Mouse (Mus musculus) embryo, embryonic 10 days (tissue): ENCODE measurements around the gene Rfc2.

Experiments
- DNase-seq: peaks from one replicate; pipeline ENCODE4 v3.0.0-alpha.2; 2015; ENCODE audit warnings: low spot score

Rfc2 gene

DNA sequence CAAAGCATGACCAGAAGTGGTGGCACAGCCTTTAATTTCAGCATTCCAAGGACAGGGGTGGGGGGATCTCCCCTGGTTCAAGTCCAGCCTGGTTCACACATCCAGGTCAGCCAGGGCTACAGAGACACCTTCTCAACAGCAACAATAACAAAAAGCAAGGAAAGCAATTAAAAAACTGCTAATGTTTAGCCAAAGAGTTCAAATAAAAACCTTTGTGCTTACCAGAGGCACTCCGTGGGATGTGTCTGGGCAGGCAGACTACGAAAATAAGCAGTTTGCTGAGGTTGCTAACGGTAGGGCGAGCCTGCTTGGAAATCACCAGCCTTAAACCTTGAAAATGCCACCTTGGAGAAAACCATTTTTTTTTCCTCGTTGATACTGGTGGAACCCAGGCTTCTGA lies at the start of gene Rfc2:
Gene Rfc2 (plus strand): TSS at position 221 of the 400 bp plus-strand sequence.
- DNase-seq: no peak

DNA sequence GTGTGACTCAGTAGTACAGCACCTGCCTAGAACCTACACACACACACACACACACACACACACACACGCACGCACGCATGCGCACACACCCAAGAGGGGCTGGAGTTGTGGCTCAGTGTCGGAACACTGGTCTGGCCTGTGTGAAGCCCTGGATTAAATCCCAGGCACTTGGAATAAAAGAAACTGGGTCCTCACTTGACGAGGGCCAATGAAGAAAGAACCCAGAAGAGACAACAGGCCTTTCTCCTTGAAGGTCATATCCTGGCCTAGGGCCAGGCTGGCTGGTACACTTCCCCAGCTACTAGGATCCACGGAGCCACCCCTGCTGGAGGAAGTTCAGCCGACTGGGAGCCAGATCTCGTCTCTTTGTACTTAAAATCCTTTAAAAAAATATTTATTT lies 49.6 kb upstream of the Rfc2 start:
- no peak for DNase-seq

DNA sequence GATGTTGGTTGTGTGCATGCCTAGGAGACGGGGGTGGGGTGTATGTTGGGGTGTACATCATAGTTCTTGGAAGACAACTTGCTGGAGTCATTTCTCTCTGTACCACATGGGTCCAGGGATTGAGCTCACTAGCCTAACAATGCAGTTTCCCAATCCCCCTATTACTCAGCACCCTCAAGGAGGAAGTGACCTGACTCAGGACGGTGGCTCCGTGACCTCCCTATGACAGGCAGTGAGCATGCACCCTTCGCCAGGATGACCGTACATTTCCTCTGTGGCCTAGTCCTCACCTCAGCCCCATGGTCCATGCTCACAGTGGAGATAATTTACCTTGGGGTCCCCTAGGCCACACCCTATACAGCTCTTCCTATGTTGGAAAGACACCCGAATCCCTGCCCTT lies 48.7 kb upstream of the Rfc2 start:
- DNase-seq: no peak

DNA sequence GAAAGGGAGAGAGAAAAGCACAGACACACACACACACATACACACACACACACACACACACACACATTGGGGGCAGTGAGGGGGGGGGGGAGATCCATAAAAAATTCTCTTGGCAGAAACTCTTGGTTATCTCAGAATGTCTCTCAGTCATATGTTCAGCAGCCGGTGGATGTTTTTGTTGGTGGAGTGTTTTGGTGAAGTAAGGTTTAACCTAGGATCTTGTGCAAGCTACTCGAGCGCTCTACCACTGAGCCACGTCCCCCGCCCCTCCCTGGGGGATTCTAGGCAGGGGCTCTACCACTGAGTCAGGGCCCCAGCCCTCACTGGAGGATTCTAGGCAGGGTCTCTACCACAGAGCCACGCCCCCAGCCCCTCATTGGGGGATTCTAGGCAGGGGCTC lies 45.1 kb upstream of the Rfc2 start:
- no peak for DNase-seq

DNA sequence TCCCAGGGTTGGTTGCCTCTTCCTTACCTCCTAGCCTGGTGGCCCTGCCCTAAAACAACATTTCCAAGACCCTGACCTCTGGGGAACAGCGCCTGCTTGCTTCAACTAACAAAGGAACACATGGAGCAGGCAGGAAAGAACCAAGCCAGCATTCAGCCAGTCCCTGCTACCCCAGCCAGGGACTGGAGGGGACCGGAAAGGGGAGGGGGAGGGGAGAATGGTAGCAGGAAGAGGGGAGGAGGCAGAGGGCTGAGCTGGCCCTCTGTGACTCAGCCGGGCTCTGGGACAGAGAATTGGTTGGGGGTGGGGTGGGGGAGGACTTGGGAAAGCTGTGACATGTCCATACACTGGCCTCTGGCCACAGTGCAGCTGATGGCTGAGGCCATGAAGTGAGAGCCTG lies 41.3 kb upstream of the Rfc2 start:
- DNase-seq: peak; percentile 77

DNA sequence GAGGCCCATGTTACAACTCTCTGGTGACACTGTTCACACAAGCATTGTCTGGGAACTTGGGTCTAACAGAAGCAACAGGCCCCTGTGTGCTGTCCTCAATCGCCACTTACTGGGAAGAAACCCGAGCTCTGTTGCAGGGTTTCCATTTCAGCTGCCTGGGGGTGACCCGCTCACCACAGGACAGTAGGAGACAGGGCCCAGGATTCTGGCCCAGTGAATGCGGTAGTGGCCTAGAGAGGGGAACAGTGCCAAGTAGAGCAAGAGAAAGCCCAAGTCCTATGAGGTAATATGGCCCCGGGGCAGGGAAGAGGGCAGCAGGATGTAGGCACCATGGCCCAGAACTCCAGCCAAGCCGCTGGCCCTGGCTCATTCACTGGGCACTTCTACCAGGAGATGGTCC lies 40.3 kb upstream of the Rfc2 start:
- no peak for DNase-seq

DNA sequence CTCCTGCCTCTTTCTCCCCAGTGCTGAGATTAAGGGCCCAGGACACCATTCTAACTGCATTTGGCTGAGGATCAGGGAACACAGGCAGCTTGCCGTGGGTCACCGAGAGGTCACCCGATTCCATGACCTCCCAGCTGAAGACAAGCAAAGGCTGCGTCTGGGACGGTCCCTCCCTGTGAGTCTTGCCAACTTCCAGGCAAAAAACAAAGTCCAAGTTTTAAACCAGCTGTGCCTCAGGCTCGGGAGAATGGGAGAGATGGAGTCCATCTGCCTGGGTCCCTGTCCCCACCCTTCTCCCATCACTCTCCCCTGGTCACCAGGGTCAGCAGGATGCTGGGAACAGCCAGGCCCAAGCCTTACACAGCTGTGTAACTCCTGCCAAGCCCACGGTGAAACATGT lies 39.5 kb upstream of the Rfc2 start:
- DNase-seq: peak; percentile 65

DNA sequence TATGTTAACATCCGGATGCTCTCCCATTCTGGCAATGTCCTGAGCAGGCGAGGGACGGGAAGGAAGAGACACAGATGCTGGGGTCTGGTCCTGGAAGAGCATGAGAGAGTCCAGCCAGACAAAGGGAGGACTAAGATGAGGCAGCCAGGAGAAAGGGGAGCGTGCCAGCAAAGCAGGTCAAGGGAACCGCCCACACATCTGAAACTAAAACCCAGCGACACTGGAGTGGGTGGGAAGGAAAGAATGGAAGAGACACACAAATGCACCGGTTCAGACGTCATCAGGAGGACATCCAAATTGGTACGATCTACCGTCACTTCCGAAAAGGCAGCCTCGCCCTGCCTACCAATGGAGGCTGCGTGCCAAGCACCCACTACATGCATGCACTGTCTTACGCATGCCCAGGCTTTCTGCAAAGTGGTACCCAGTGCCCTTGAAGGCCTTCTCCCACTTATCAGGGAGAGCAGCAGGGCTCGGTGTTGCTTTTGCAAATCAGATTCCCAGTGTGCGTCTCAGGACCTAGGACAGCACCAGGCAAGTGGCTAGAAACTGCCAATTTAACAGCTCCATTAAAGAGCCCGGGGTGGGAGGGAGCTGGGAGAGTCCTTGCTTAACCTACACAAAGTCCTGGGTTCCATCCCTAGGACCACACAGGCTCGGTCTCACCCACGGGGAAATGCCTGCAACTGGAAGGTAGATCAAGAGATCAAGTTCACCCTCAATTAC lies 36.5 kb upstream of the Rfc2 start:
- peak; percentile 49 for DNase-seq

DNA sequence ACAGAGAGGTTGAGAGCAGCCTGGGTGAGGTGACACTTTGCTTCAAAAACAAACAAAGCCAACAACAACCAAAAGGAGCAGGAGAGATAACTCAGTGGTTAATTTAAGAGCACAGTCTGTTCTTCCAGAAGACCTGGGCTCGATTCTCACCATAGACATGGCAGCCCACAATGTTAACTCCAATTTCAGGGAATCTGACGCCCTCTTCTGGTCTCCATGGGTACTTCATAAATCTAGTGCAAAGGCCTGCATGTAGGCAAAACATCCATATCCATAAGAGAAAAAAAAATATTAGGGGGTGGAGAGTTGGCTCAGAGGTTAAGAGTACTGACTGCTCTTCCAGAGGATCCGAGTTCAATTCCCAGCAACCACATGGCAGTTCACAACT lies 35.9 kb upstream of the Rfc2 start:
- DNase-seq: no peak

DNA sequence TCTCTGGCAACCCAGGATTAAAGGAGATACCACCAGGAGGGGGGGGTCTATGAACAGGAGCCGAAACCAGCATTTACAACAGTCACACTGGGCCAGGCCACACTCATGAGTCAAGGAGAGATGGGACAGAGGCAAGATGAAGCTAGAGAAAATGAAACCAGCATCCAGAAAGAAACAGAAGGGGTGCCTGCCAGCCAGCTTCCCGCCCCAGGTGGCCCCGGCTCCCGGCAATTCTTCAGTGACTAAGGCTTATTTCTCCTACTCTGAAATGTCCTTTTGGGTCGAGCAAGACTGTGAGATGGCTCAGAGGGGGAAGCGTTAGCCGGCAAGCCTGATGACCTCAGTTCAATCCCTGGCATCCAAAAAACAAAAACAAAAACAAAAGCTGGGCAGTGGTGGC lies 34.4 kb upstream of the Rfc2 start:
- DNase-seq: no peak

DNA sequence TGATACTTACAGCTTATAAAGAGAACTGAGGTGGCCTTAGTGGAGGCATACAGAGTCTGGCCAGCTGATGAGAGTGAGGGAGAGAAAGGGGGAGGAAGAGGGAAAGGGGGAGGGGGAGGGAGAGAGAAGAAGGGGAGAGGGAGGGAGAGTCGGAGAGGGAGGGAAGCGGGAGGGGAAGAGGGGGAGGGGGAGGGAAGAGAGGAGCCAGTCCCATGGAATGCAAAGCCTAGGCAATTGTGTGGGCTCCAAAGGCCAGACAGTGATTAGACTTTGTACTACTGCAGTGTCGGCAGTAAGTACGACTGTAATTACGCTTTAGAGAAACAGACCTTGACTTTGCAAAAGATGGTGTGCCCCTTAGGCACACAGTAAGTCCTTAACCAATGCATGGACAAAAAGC lies 32.9 kb upstream of the Rfc2 start:
- no peak for DNase-seq

DNA sequence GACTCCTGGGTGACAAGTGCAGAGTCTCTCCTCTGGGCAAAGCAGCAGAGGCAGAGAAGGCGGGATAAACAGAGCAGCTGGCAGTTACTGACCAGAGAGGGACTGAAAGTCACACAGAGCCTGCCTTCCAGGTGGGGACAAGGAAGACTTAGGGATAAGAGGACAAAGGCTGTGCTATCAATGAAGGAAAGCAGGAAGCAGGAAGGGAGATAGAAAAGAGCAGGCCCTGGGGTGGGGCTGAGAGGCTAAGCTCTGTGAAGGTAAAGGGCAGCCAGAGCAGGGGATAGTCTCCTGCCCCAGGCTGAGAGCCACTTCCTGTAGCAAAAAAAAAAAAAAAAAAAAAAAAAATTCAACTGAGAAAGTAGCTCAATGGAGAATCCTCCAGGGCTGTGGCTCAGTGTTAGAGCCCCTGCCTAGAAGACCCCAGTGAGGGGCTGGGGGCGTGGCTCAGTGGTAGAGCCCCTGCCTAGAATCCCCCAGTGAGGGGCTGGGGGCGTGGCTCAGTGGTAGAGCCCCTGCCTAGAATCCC lies 31.5 kb upstream of the Rfc2 start:
- no peak for DNase-seq

DNA sequence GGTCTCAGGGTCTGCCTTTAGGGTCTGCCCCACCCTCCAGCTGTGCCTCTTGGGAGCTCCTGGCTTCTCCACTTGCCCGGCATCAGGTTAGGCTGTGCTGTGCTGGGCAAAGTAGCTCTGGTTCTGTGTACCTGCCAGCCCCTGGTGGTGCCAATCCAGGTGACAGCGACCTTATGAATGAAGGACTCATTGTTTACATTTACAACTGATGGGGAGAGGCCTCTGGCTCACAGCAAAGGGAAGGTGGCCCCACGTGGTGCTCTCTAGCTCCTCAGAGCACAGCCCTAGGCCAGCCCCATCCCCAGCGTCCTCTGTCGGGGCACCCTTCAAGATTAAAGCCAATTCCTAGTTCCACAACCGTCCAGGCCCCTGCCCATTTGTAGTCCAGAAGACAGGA lies 30.3 kb upstream of the Rfc2 start:
- DNase-seq: no peak

DNA sequence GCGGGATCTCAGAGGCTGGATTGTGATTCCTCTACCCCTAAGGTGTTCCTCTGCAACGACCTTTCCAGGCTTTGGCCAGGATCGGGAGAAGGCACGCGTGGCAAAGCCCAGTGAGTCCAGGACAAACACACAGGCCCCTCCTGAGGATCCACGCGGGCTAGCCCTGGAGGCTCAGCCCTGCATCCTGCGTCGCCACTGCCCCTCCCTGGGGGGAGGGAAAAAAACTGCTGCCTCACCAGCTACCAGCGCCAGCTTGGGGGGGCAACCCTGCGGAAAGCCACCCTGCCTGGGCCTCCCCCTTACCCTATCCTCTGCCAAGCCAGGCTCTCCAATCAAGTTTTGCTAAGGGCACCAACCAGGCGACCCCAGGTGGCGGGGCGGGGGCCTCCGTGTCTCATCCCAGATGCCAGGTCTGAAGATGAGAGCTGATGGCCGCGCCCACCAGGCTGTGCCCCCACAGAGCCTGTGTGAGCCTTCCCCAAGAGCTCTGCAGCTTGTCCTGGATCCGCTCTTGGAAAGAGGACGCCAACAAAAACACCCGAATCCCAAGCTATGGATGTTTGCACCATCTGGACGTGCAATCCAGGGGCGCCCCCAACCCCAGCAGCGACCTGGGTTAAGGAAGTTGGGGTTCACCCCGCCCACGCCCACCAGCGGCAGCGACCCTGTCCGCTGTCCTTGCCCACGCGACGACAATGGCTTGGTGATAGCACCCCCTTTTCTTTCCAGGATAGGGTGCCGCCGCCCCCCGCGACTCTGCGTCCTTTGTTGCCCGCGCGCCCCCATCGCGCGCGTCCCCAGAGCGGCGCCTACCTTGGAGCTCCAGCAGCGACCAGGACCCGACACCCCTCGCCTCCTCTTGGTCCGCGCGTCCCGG lies 29.7 kb upstream of the Rfc2 start:
- peak; percentile 53 for DNase-seq

DNA sequence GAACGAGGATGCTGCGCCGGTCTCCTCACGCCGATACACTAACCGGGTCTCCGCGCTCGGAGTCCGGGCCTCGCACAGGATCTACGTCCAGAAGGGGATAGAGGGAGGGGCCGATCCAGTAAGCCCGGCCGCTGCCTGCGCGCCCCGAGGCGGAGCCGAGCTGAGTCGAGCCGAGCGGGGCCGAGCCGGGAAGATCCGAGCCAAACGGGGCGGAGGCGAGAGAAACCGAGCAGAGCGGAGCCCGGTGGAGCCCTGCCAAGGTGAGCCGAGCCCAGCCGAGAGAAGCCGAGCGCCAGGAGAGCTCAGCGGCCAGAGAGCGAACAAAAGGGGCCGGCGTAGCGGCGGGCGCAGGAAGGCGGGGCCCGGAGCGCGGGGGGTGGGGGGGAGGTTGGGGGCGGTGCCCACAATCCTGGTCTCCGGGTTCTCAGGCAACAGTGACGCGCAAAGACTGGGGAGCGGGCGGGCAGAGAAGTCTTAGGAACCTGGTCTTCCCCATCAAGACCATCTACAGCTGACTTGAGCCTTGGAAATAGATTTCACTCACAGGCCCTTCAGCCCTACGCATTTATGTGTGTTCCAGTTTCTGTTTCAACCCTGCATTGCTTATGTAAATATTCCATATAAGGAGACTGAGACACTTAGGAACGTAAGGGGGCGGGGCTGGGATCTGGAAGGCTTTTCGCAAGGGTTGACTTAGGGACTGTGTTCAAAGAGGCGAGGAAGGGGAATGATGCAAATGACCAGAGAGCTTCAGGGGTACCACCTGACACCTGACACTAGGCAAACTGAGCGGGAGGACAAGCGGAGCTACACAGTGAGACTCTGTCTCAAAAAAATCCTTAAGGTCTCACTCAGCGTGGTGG lies 28.8 kb upstream of the Rfc2 start, which contains the start of gene Clip2:
Gene Clip2 (minus strand): TSS at position 325 of the 863 bp plus-strand sequence.
- peak; percentile 91 for DNase-seq

DNA sequence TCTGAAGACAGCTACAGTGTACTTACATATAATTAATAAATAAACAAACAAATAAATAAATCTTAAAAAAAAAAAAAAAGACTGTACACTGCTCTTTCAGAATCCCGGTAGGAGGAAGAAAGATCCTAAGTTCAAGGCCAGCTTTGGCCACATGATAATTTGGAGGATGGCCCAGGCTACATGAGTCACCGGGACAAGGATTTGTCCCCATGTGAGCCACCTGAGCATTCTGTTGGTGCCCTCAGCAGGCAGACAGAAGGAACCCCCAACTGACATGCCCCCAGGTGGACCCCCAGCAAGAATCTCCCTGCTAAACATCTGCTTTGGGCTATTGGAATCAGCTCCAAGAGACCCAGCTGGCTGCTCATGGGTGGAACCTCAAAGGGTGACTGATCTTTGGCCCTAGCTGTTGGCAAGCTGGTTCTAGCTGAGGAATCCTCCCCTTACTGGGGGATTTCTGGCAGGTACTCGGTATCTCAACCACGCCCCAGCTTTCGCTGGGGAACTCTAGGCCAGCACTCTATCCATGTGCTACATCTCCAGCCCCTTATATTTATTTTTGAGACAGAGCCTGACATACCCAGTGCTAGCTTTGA lies 27.1 kb upstream of the Rfc2 start:
- DNase-seq: no peak

DNA sequence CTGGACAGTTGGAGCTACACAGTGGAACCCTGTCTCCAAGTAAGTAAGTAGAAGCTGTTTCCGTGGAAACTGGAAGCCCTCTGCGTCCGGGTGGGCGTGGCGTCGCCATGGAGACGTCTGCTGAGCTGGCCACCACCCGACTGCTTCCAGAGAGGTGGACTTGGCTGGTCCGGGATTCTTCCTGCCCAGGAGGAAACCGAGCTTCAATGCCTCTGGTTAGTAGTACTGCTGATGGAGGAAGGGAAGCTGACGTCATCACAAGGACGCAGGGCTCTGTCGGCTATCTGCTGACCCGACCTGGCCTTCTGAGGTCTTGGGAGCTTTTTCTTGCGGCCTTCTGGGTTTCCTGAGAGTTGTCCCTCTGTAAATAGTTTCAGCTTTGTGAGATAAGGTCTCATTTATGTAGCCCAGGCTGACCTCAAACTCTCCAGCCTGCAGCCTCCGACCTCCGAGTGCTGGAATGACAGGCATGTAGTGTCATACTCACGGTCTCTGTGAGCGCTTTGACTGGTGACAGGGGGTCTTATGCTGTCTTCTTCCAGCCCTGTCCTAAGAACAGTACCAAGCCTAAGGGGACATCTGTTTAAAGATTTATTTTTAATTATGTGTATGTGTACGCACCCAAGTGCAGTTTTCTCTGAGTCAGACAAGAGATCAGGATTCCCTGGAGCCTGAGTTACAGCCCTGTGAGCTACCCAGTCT lies 25.6 kb upstream of the Rfc2 start:
- DNase-seq: peak; percentile 93

DNA sequence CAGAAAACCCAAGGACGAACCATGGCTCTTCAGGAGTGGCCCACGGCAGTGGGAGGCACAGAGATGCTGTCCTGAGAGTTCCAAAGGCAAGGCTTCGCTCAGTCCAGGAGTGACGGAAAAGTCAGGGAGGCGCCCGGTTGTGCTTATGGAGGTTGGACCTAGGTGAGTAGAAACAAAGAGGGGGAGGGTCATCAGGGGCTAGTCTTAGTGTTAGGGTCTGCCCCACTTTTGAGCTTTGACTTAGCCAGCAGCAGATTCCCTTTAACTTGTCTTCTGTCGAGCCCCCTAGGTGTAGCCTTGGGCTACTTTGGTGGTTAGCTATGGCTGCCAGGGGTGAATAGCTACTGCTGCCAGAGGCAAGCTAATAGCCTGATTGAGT lies 21.1 kb upstream of the Rfc2 start, which contains the start of gene Syna:
Gene Syna (minus strand): TSS at position 101 of the 379 bp plus-strand sequence.
- no peak for DNase-seq

DNA sequence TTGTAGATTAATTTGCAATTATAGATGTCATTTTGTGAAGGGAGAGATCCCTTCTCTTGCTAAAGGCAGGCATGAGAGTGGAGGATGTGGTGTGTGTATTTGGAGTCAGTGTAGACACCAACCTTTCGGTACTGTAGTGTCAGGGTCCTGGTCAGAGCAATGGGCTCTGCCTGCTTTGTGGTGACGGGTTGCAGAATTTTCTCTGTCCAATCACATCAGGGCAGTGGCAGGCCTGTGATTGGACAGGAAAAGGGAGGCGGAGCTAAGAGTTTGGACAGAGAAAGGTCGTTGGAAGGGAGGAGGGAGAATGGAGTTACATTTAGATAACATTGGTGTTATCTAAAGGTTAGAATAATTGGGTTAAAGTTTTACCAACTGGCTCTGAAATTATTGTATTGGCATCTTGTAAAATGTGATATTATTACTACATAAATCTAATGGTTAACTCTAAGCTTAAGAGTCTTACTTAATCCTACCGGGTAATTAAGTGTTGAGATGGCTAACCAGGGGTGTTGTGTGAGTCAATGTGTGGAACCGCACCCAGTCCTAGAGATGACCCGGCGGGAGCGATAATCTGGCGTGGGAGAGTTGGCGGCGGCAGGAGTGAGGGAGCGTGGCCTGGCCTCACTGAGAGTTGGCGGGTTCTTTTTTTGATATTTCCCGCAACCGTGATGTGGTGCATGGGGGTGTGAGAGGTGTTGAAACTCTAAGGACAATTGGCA lies 20.6 kb upstream of the Rfc2 start:
- no peak for DNase-seq

DNA sequence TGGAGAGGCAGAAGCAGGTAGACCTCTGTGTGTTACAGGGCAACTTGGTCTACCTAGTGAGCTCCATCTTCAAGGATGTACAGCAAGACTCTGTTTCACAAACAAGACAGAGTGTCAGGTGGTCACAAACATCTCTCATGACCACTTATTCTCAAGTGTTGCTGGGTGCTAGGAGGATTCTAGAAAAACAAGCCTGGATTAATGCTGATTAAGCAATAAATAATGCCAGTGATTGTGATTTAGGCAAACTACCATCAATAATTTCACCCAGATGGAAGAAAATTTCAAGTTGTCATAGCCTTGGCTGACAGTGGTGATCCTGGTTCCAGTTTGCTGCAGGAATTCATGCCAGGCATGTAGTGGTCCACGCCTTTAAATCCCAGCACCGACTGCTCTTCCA lies 16.9 kb upstream of the Rfc2 start:
- no peak for DNase-seq
